Mouse (Mus musculus) thymus, postnatal 25 days (tissue): Measurements from ENCODE around the gene Setd2.

Source experiments
- DNase-seq: peaks from one replicate; pipeline ENCODE4 v3.0.0; 2022

Gene Setd2

DNA sequence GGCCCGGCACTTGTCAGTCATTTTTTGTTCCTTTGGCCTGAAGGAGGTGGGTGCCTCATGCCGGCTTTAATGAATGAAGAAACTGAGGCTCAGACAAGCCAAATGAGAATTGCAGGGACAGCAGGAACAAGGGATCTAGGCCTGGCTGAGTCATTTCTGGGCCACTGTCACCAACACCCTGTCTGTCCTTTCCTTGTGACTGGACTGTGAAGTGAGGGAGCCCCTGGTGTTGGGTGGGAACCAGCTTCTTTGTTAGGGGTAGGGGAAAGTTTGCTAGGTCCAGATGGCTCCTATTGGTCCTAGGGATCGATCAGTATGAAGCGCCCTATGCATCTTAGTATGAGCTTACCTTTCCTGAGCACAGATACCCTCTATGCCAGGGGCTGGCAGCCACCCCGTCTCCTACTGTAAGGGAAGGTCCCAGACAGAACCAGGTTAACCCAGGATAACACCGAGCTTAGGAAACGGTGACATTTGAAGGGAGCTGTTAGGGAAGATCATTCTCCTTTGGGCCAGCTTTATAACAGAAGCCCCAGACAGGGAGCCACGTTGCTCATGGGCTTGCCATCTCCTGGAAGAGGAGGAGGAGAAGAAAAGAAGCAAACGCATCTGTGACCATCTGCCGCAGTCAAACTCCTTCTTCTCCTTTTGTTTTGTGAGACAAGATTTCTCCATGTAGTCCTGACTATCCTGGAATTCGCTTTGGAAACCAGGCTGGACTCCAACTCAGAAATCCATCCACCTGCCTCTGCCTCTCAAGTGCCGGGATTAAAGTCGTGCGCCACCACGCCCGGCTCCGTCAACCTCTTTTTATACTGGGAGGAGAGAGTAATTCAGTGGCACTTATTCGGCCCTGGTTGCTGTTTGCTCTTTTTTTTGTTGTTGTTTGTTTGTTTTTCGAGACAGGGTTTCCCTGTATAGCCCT is 122.6 kb downstream of the Setd2 start:
- no peak for DNase-seq

DNA sequence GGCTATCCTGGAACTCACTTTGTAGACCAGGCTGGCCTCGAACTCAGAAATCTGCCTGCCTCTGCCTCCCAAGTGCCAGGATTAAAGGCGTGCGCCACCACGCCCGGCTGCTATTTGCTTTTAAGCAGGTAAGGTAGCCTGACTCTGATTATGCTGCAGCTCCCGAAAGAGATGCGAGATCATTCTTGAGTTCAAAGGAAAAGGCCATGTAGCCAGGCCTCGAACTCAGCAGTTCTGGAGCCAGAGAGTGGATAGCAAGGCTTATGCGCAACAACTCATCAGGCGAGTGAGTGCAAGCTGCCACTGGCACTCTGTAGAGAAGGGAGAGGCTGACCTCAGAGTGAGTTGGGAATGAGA is 123.2 kb downstream of the Setd2 start:
- no peak for DNase-seq

GRCm38 (mm10) chr9:110656249-110657221 is 124.1 kb downstream of the Setd2 start, which contains the start of gene Ccdc12:
Ccdc12 (plus strand) TSS chr9:110656503.
- DNase-seq, result peak; percentile 94

DNA sequence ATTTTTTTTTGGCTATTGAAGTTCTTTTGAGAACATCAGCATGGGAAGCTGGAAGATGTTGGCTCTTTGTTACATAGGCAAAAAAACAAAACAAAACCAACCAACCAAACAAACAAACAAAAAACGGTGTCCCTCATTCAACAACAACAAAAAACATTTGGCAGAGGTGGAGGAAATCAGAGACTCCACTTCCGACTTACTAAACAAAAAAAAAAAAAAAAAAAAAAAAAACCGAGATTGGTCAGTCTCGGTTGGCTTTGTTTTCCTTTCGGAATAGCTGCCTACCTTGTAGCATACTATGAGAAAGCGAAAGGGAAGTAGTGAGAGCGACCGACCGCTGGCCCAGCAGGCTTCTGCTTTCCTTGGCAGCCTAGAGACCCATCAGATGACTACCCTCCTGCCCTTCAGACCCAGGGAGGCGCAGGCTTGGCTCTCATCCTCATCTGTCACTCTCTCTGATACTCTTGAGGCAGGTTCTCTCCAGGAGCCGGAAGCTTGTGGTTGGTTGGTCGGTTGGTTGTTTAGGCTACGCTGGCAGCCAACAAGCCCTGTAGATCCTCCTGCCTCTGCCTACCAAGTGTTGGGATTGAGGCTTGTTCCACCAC is 125.2 kb downstream of the Setd2 start:
- DNase-seq, result peak; percentile 37

GRCm38 (mm10) chr9:110659521-110659920 is 127.1 kb downstream of the Setd2 start:
- no peak for DNase-seq

GRCm38 (mm10) chr9:110660208-110660607 is 127.8 kb downstream of the Setd2 start:
- no peak for DNase-seq

DNA sequence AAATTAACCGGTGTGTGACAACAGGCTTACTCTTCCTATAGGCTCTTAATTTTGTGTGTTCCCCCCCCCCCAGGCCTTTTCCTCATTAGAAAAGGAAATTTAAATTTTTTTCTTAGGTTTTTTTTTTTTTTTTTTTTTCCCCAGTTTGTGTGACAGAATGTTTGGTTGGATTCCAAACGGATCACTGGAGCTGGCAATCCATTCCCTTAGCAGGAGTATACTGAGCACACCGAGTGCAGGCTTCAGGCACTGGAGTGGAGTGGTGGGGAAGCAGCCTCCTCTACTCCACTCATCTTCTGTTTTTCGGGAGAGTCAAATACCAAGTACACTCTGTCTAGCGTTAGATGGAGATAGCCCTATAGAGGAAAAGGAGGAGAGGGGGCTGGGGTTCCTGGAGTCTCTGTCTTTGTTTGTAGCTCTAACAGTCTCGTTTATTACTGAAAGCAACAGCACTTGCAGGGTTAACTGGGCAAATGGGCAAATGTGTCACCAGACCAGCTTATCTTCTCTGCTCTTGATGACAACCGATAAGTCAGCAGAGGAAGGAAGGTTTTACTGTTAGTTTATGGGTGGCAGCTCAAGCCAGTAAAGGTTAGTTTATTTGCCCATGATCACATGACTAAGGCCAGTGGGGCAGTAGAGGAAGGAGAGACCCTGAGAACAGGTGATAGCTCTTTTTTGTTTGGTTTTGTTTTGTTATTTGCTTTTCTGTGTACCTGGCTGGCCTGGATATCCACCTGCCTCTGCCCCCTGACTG is 128.6 kb downstream of the Setd2 start:
- DNase-seq, result no peak

GRCm38 (mm10) chr9:110662844-110663243 is 130.4 kb downstream of the Setd2 start:
- DNase-seq, result no peak

DNA sequence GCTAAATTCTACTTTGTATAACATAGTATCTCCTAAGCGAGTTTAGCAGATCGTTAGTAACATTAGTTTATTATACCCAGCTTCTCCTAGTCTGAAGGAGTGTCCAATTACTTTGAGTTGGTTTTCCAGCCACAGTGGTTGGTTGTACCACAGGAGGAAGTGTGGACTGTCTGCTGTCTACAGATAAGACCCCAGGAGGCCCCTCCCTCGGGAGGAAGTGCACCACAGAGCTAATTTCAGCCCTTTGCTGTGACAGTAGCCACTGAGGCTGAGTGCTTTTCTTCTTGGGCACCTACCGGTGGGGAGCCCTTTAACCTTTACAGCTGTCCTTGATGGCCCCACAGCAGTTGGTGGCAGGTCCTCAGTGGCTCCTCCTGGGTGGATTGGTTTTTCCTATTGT is 133.5 kb downstream of the Setd2 start:
- DNase-seq, result no peak

- DNase-seq, result no peak
Observed at GRCm38 (mm10) chr9:110666374-110666773, 134.0 kb downstream of the Setd2 start.

DNA sequence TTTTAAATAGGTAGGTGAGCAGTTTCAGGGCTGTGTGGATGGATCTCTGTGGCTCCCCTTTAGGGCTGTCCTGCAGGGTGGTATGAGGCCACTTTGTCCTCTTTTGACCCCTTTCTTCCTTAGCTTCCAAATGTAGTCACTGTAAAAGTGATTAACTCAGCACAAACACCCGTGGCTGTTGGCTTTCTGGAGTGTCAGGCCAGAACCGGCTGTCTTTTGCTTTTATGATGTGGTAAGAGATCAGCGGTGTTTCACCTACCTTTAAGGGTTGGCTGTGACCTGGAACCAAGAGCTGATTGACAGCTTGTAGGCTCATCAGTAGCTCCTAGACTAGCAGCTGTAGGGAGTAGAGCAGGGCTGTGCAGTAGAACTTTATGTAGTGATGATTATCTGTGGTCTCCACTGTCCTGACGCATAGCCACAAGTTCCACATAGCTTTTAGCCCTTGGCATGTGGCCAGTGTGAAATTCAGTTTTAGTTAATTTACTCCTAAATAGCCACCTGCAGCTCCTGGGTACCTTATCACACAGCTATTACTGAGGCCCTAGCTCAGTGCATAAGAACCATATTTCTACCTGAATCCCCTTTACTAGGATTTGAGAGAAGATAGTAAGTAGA is 134.9 kb downstream of the Setd2 start:
- DNase-seq, result no peak
